Comparison of ENCODE assay signal across 8 mouse cellular contexts in the genomic region with DNA sequence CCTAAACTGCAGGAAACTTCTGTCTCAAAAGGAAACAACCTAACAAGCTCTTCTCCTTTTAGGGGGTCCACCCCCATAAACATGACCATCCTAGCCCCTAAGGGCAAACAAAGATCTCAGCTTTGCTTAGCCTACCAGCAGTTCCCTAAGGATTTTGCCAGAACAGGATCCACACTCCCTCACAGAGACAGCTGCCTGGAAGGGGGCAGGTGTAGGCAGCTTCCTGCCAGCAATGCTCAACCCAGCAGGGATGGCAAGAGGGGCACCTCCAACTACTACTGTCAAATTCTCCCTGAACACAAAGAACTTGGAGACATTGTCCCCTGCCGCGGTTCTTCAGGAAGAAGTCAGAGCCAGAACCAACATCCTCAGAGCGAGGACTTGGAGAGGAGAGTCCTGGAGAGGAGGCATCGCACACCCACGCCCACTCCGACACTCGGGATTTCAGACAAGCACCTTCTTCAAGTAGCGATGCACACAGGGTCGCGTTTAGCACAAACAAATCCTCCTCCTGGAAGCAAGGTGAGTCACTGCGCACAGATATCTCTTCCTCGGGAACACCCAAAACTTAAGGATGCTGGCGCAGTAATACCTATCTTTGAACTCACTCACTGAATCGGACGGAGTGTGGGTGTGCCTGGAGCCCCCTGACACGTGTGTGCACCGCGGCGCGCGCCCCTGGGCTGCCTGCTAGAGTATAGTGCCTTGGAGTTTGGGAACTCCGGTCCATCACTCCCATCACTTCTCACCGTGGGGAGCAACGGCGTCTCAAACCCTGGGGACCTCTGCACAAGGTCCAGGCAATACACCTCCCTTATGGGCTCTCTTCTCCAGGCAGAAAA. TPM values are rescaled to one million over a fixed set of nuclear protein-coding genes. Genes with fewer than 3 reads are reported as not detected.
DNase-seq lines count a peak whose midpoint lies in the region; ATAC-seq and TF ChIP-seq lines count a peak whose summit lies in the region.

No protein-coding gene starts in this region.

- under 1% methylated on average over 25 of the region's 25 CpGs for WGBS in lung, embryonic 16.5 days
- WGBS in hindbrain, embryonic 12.5 days, result 2% methylated on average over 25 of the region's 25 CpGs
- under 1% methylated on average over 25 of the region's 25 CpGs for WGBS in midbrain, embryonic 12.5 days
- WGBS in thymus, adult 2 months, result 6% methylated on average over 25 of the region's 25 CpGs

- H3K4me1 ChIP-seq in lung, embryonic 16.5 days (replicated peaks; ENCODE audit: control insufficient read depth, insufficient read depth, low read length), result peaks cover 50% of the 10 kb centered on the region
- H3K4me1 ChIP-seq in hindbrain, embryonic 12.5 days, result peaks cover 27% of the 10 kb centered on the region
- H3K4me1 ChIP-seq in midbrain, embryonic 12.5 days, result peaks cover 14% of the 10 kb centered on the region
- H3K4me1 ChIP-seq in thymus, adult 2 months (replicated peaks; ENCODE audit: control insufficient read depth, insufficient read depth, low read length), result 0 out of 2 replicates have a peak, but pooled peaks cover 3% of the 10 kb centered on the region

- no peaks in the 10 kb centered on the region for H3K9me3 ChIP-seq in lung, embryonic 16.5 days (ENCODE audit: control insufficient read depth, low read length)
- H3K9me3 ChIP-seq in hindbrain, embryonic 12.5 days (replicated peaks), result 0 out of 2 replicates have a peak, but pooled peaks cover 4% of the 10 kb centered on the region
- 0 out of 2 replicates have a peak, but pooled peaks cover 7% of the 10 kb centered on the region for H3K9me3 ChIP-seq in midbrain, embryonic 12.5 days

- TF ChIP-seq CTCF in thymus, adult 2 months (IDR thresholded peaks at IDR 0.05; ENCODE audit: borderline replicate concordance, control insufficient read depth, extremely low read depth, insufficient read depth, low read length, poor library complexity), result no peak

- no peak for ATAC-seq in lung, embryonic 16.5 days (ENCODE audit: low read depth)
- peak; percentile 23; the same call in 1 of the 2 replicates for ATAC-seq in hindbrain, embryonic 12.5 days (ENCODE audit: low FRiP score)
- no peak; the same call in 1 of the 2 replicates for ATAC-seq in midbrain, embryonic 12.5 days (ENCODE audit: low FRiP score, low read depth)

- peak overlapping the region; percentile 92 for H3K27ac ChIP-seq in lung, embryonic 16.5 days (ENCODE audit: low read length)
- no peak overlapping the region for H3K27ac ChIP-seq in hindbrain, embryonic 12.5 days
- no peak overlapping the region for H3K27ac ChIP-seq in midbrain, embryonic 12.5 days (replicated peaks)
- H3K27ac ChIP-seq in thymus, adult 2 months (ENCODE audit: control insufficient read depth, insufficient read depth, low read length), result no peak overlapping the region

- peak overlapping the region; percentile 76 for H3K4me3 ChIP-seq in lung, embryonic 16.5 days (ENCODE audit: low read length)
- peak overlapping the region; percentile 67 for H3K4me3 ChIP-seq in hindbrain, embryonic 12.5 days
- H3K4me3 ChIP-seq in midbrain, embryonic 12.5 days, result peak overlapping the region; percentile 65
- no peak overlapping the region for H3K4me3 ChIP-seq in thymus, adult 2 months (ENCODE audit: control insufficient read depth, insufficient read depth, low read length)

- H3K4me2 ChIP-seq in lung, embryonic 16.5 days (ENCODE audit: low read depth, low read length), result peak overlapping the region; percentile 97
- H3K4me2 ChIP-seq in hindbrain, embryonic 12.5 days (replicated peaks), result peak overlapping the region; percentile 100
- H3K4me2 ChIP-seq in midbrain, embryonic 12.5 days (replicated peaks), result peak overlapping the region; percentile 100

- H3K36me3 ChIP-seq in lung, embryonic 16.5 days (ENCODE audit: control insufficient read depth, insufficient read depth, low read length), result no peaks in the 10 kb centered on the region
- no peaks in the 10 kb centered on the region for H3K36me3 ChIP-seq in hindbrain, embryonic 12.5 days
- H3K36me3 ChIP-seq in midbrain, embryonic 12.5 days, result no peaks in the 10 kb centered on the region
- H3K36me3 ChIP-seq in thymus, adult 2 months (ENCODE audit: control insufficient read depth, insufficient read depth, low read length), result no peaks in the 10 kb centered on the region

- peak overlapping the region; percentile 84 for H3K9ac ChIP-seq in lung, embryonic 16.5 days (ENCODE audit: low read length)
- peak overlapping the region; percentile 66 for H3K9ac ChIP-seq in hindbrain, embryonic 12.5 days
- H3K9ac ChIP-seq in midbrain, embryonic 12.5 days (replicated peaks), result peak overlapping the region; percentile 40

- no peak for TF ChIP-seq POLR2A in thymus, adult 2 months (IDR thresholded peaks at IDR 0.05; ENCODE audit: control insufficient read depth, extremely low read depth, insufficient read depth, low read length, poor library complexity)

- DNase-seq in lung, postnatal 14 days, result no peak
- DNase-seq in embryo, embryonic 10.5 days (ENCODE audit: low spot score), result peak; percentile 50
- no peak for DNase-seq in thymus, adult 2 months
- DNase-seq in left cerebral cortex, adult 18-20 months (ENCODE audit: low spot score in 2 of 2), result no peak
- no peak for DNase-seq in layer of hippocampus, adult 18-20 months (ENCODE audit: low spot score in 2 of 2)

- H3K27me3 ChIP-seq in lung, embryonic 16.5 days (ENCODE audit: control insufficient read depth, insufficient read depth, low read depth, low read length), result peaks cover 15% of the 10 kb centered on the region
- peaks cover 66% of the 10 kb centered on the region for H3K27me3 ChIP-seq in hindbrain, embryonic 12.5 days
- H3K27me3 ChIP-seq in midbrain, embryonic 12.5 days, result peaks cover 64% of the 10 kb centered on the region
- H3K27me3 ChIP-seq in thymus, adult 2 months (ENCODE audit: control insufficient read depth, insufficient read depth, low read length), result peaks cover 11% of the 10 kb centered on the region; the same call in 1 of the 2 replicates

RNA-seq across cellular contexts. Expression of gene Tead4, which starts 1.1 kb away (rescaled TPM):
- 5.5 and 5.9 TPM in 2 replicates for polyA plus RNA-seq in lung, embryonic 16.5 days (2015; fragmentation: Nextera tagmentation; extraction: Ambion mirVana)
- 2.4 TPM in 2 replicates for polyA plus RNA-seq in hindbrain, embryonic 12.5 days (2016; fragmentation: Nextera tagmentation; extraction: Ambion mirVana)
- polyA plus RNA-seq in midbrain, embryonic 12.5 days (2016; fragmentation: Nextera tagmentation; extraction: Ambion mirVana), result 0.93 and 1.5 TPM in 2 replicates
- polyA plus RNA-seq in thymus, adult 2 months (2012; rRNA removed), result 0.53 and 0.59 TPM in 2 replicates
- 1 to 10 TPM in 1 of 2 experiments, under 1 TPM in 1; 0.56 to 1.9 TPM for total RNA-seq in left cerebral cortex, adult 18-20 months (2021)
- total RNA-seq in layer of hippocampus, adult 18-20 months (2021), result 1 to 10 TPM in 1 of 2 experiments, under 1 TPM in 1; 0.97 to 1.5 TPM

RNA-seq across cellular contexts. Expression of gene Tulp3, which starts 56.1 kb away (rescaled TPM):
- polyA plus RNA-seq in lung, embryonic 16.5 days (2015; fragmentation: Nextera tagmentation; extraction: Ambion mirVana), result 19.3 and 21.6 TPM in 2 replicates
- polyA plus RNA-seq in hindbrain, embryonic 12.5 days (2016; fragmentation: Nextera tagmentation; extraction: Ambion mirVana), result 22.0 and 22.2 TPM in 2 replicates
- 19.0 and 19.7 TPM in 2 replicates for polyA plus RNA-seq in midbrain, embryonic 12.5 days (2016; fragmentation: Nextera tagmentation; extraction: Ambion mirVana)
- polyA plus RNA-seq in thymus, adult 2 months (2012; rRNA removed), result 23.5 and 28.0 TPM in 2 replicates
- 10 to 100 TPM; 15.4 to 18.6 TPM for total RNA-seq in left cerebral cortex, adult 18-20 months (2021)
- 10 to 100 TPM; 19.2 to 21.4 TPM for total RNA-seq in layer of hippocampus, adult 18-20 months (2021)
